Mouse (Mus musculus): ENCODE measurements around the gene Trabd2b. TPM values are rescaled to one million over a fixed set of nuclear protein-coding genes. Genes with fewer than 3 reads are reported as not detected.

Gene Trabd2b
- total and polyA plus RNA-seq, 2 experiments from 2014 or later, result 4.5 to 10.5 TPM

DNA sequence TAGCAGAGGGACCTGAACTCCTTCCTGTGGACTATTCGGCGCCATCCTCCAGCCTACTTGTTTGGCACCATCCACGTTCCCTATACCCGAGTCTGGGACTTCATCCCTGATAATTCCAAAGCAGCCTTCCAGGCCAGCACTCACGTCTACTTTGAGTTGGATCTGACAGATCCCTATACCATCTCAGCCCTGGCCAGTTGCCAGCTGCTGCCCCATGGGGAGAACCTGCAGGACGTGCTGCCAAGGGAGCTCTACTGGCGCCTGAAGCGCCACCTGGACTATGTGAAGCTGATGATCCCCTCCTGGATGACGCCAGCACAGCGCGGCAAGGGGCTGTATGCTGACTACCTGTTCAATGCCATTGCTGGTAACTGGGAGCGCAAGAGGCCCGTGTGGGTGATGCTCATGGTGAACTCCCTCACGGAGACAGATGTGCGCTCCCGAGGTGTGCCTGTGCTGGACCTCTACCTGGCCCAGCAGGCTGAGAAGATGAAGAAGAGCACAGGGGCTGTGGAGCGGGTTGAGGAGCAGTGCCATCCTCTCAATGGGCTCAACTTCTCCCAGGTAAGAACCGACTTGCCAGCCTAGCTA, 2.5 kb downstream of the Trabd2b start:
- H3K4me3 ChIP-seq (ENCODE audit: low read depth, low read length), result 0 out of 2 replicates have a peak overlapping the region, but pooled peaks have one; percentile 3

DNA sequence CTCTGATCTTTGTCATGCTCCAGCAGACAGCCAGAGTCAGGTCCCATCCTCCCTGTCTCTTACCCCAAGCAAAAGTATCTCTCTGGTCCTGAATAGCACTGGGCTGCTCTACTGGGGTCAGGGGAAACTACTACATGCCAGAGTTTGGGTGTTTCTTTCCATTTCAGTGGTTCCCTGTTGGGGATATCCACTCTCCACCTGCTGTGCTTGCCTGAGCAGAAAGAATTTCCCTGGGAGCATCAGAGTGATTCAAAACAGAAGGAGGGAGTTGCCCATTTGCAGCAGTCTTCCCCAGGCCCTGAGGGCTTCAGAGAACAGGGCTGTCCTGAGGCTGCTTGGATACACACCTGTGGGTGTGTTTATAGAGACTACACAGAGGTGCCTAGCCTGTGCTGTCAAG, 3.0 kb downstream of the Trabd2b start:
- Histone ChIP-seq H3K27ac (ENCODE audit: low read depth) (no peak overlapping the region), H3K4me3 (ENCODE audit: low read depth, low read length) (0 out of 2 replicates have a peak overlapping the region, but pooled peaks have one; percentile 3), H3K9me3 (replicated peaks; ENCODE audit: control insufficient read depth, low read length) (no peaks in the 10 kb centered on the region), H3K36me3 (replicated peaks; ENCODE audit: control insufficient read depth, insufficient read depth, low read length) (0 out of 2 replicates have a peak, but pooled peaks cover 5% of the 10 kb centered on the region), H3K4me1 (ENCODE audit: control insufficient read depth, insufficient read depth) (peaks cover 18% of the 10 kb centered on the region), H3K4me2 (ENCODE audit: low read depth, low read length) (peak overlapping the region; percentile 46), H3K9ac (replicated peaks; ENCODE audit: low read depth, low read length) (no peak overlapping the region), H3K27me3 (ENCODE audit: control insufficient read depth, insufficient read depth, low read length) (peaks cover 20% of the 10 kb centered on the region)
- DNase-seq (ENCODE audit: low spot score), result no peak
- no peak for TF ChIP-seq EP300 (IDR thresholded peaks at IDR 0.05; ENCODE audit: low read depth)
- no peak for TF ChIP-seq CTCF (IDR thresholded peaks at IDR 0.05; ENCODE audit: low read depth)
- no peak for ATAC-seq (ENCODE audit: insufficient read depth, low read depth)

More for the DNA sequence above, 2.5 kb downstream of the Trabd2b start:
- ATAC-seq (ENCODE audit: insufficient read depth, low read depth) (no peak), DNase-seq (ENCODE audit: low spot score) (no peak)
- Histone ChIP-seq H3K4me1 (ENCODE audit: control insufficient read depth, insufficient read depth) (peaks cover 18% of the 10 kb centered on the region), H3K4me2 (ENCODE audit: low read depth, low read length) (peak overlapping the region; percentile 95), H3K36me3 (replicated peaks; ENCODE audit: control insufficient read depth, insufficient read depth, low read length) (0 out of 2 replicates have a peak, but pooled peaks cover 5% of the 10 kb centered on the region), H3K27ac (ENCODE audit: low read depth) (no peak overlapping the region), H3K9ac (replicated peaks; ENCODE audit: low read depth, low read length) (no peak overlapping the region), H3K9me3 (replicated peaks; ENCODE audit: control insufficient read depth, low read length) (no peaks in the 10 kb centered on the region), H3K27me3 (ENCODE audit: control insufficient read depth, insufficient read depth, low read length) (peaks cover 20% of the 10 kb centered on the region)
- TF ChIP-seq CTCF (IDR thresholded peaks at IDR 0.05; ENCODE audit: low read depth) (no peak), EP300 (IDR thresholded peaks at IDR 0.05; ENCODE audit: low read depth) (no peak)
- 81% methylated on average over 18 of the region's 18 CpGs for WGBS

DNA sequence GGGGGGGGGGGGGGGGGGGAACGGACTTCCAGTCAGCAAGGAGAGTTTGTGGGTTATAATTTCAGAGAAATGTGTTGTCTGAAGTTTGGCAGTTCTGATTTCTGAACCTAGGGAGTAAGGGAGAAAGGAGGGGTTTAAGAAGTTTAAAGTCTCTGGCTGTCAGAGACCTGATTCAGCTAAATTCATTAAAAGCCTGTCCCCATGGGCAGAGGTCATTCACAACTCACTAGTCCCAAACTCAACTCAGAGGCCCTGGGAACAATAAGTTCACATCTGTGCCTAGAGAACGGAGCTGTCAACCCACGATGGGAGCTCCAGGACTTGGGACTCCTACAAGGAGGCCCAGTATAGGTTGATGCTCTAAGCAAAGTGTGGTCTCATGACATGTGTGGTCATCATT, 3.5 kb downstream of the Trabd2b start:
- Histone ChIP-seq H3K4me1 (ENCODE audit: control insufficient read depth, insufficient read depth) (peaks cover 20% of the 10 kb centered on the region), H3K27ac (ENCODE audit: low read depth) (no peak overlapping the region), H3K4me2 (ENCODE audit: low read depth, low read length) (peak overlapping the region; percentile 46), H3K9ac (replicated peaks; ENCODE audit: low read depth, low read length) (no peak overlapping the region), H3K4me3 (ENCODE audit: low read depth, low read length) (0 out of 2 replicates have a peak overlapping the region, but pooled peaks have one; percentile 6), H3K36me3 (replicated peaks; ENCODE audit: control insufficient read depth, insufficient read depth, low read length) (0 out of 2 replicates have a peak, but pooled peaks cover 5% of the 10 kb centered on the region), H3K27me3 (ENCODE audit: control insufficient read depth, insufficient read depth, low read length) (peaks cover 20% of the 10 kb centered on the region), H3K9me3 (replicated peaks; ENCODE audit: control insufficient read depth, low read length) (no peaks in the 10 kb centered on the region)
- ATAC-seq (ENCODE audit: insufficient read depth, low read depth) (no peak), DNase-seq (ENCODE audit: low spot score) (no peak)
- 63% methylated on average over 3 of the region's 3 CpGs for WGBS
- TF ChIP-seq CTCF (IDR thresholded peaks at IDR 0.05; ENCODE audit: low read depth), result no peak

DNA sequence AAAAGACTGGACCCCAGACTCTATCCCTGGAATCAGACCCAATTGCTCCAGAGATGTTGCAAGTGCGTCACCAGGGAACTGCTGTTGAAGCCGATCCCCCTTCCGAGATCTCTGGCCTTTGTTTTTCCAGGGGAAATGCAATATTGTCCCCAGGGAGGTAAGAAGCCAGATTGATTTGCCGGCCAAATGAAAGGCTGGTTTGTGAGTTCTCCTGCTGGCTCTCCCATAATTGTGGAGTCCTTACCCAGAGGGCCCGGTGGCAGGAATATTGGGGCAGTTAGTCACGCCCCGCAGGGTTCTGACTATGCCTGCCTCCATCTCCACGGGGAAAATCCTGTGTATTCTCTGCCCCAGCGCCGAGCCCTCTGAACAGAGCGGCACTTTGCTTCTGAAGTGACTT, 3.9 kb downstream of the Trabd2b start:
- H3K9me3 ChIP-seq (replicated peaks; ENCODE audit: control insufficient read depth, low read length), result no peaks in the 10 kb centered on the region
- peak overlapping the region; percentile 11; the same call in 1 of the 2 replicates for H3K4me3 ChIP-seq (ENCODE audit: low read depth, low read length)
- H3K36me3 ChIP-seq (replicated peaks; ENCODE audit: control insufficient read depth, insufficient read depth, low read length), result 0 out of 2 replicates have a peak, but pooled peaks cover 5% of the 10 kb centered on the region
- 44% methylated on average over 11 of the region's 11 CpGs for WGBS
- peaks cover 24% of the 10 kb centered on the region for H3K4me1 ChIP-seq (ENCODE audit: control insufficient read depth, insufficient read depth)
- H3K27ac ChIP-seq (ENCODE audit: low read depth), result no peak overlapping the region
- peaks cover 20% of the 10 kb centered on the region for H3K27me3 ChIP-seq (ENCODE audit: control insufficient read depth, insufficient read depth, low read length)
- DNase-seq (ENCODE audit: low spot score) (no peak), ATAC-seq (ENCODE audit: insufficient read depth, low read depth) (no peak)
- H3K4me2 ChIP-seq (ENCODE audit: low read depth, low read length), result peak overlapping the region; percentile 46
- TF ChIP-seq CTCF (IDR thresholded peaks at IDR 0.05; ENCODE audit: low read depth) (no peak), EP300 (IDR thresholded peaks at IDR 0.05; ENCODE audit: low read depth) (no peak)
- H3K9ac ChIP-seq (replicated peaks; ENCODE audit: low read depth, low read length), result no peak overlapping the region; the same call in 1 of the 2 replicates

DNA sequence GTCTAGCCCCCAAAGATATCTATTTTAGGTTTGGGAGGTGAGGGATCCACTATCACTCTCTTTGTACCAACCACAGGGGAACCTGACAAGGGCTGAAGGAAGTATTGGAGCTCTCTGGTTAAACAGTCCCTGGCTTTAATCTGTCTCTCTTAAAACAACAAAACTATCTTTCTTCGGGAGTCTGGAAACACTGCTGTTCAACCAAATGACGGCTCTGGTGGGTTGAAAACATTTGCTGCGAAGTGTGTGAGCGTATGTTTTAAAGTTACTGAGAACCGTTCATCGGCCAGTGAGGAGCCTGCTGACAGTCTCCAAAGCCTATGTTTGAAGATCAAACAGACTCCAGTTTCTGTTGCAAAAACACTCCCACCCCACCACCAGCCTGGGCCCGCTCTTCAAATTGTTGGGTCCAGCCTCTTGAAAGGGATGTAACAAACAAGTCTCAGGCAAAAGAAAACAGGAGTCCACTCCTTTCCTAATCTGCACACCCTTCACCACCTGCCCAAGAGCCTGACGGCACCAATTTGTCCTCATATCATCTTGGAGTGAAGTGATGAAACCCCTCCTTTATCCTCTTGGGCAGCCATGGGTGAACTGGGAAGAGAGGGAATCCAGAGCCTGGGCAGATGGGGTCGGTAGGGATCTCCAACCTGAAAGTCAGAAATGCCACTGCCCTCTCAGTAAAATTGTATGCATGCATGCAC, 4.6 kb downstream of the Trabd2b start:
- Histone ChIP-seq H3K27ac (ENCODE audit: low read depth) (no peak overlapping the region), H3K27me3 (ENCODE audit: control insufficient read depth, insufficient read depth, low read length) (peaks cover 20% of the 10 kb centered on the region), H3K36me3 (replicated peaks; ENCODE audit: control insufficient read depth, insufficient read depth, low read length) (0 out of 2 replicates have a peak, but pooled peaks cover 5% of the 10 kb centered on the region), H3K9ac (replicated peaks; ENCODE audit: low read depth, low read length) (no peak overlapping the region; the same call in 1 of the 2 replicates), H3K4me1 (ENCODE audit: control insufficient read depth, insufficient read depth) (peaks cover 30% of the 10 kb centered on the region), H3K9me3 (replicated peaks; ENCODE audit: control insufficient read depth, low read length) (no peaks in the 10 kb centered on the region), H3K4me3 (ENCODE audit: low read depth, low read length) (peak overlapping the region; percentile 11; the same call in 1 of the 2 replicates), H3K4me2 (ENCODE audit: low read depth, low read length) (peak overlapping the region; percentile 46)
- no peak for DNase-seq (ENCODE audit: low spot score)
- ATAC-seq (ENCODE audit: insufficient read depth, low read depth), result no peak
- TF ChIP-seq EP300 (IDR thresholded peaks at IDR 0.05; ENCODE audit: low read depth) (no peak), CTCF (IDR thresholded peaks at IDR 0.05; ENCODE audit: low read depth) (no peak)
- WGBS, result 44% methylated on average over 9 of the region's 9 CpGs

Data from heart, postnatal 0 days (tissue).